Mouse (Mus musculus): ENCODE results near the gene Mavs.

GRCm38 (mm10) chr2:131209969-131210792 lies 23.7 kb upstream of the Mavs start:
- TF ChIP-seq CTCF (IDR thresholded peaks at IDR 0.05) (peak; percentile 98), EP300 (IDR thresholded peaks at IDR 0.05) (no peak)

Measured in lung, postnatal 0 days (tissue).